Mouse (Mus musculus) brain, embryonic 14.5 days (tissue): ENCODE measurements around the gene Plxdc1.

Experiments used
- CTCF ChIP-seq: fragments of 200-500 bp; IDR thresholded peaks from 2 replicates; pipeline ENCODE4 v1.5.1; 2012; ENCODE audit warnings: inconsistent platforms, mild to moderate bottlenecking, moderate library complexity, borderline replicate concordance; ENCODE audit not compliant: insufficient read depth, insufficient read length; ENCODE audit errors: extremely low read depth
- POLR2A ChIP-seq: fragments of 200-500 bp; IDR thresholded peaks from 2 replicates; pipeline ENCODE4 v1.6.1; 2012; ENCODE audit warnings: mild to moderate bottlenecking, inconsistent platforms, borderline replicate concordance; ENCODE audit not compliant: poor library complexity, insufficient read depth, insufficient read length, severe bottlenecking; ENCODE audit errors: extremely low read depth

- TF ChIP-seq CTCF = no peak
- no peak for TF ChIP-seq POLR2A
These were observed 30.9 kb downstream of the Plxdc1 start for GRCm38 (mm10) chr11:97955146-97955902.
